Mouse (Mus musculus): ENCODE data around the gene Zfp600.
"Not testable (repeated sequence)": the region's sequence is repeated elsewhere in the genome, so short reads cannot be mapped to it uniquely, and the experiment has no call there.

DNA sequence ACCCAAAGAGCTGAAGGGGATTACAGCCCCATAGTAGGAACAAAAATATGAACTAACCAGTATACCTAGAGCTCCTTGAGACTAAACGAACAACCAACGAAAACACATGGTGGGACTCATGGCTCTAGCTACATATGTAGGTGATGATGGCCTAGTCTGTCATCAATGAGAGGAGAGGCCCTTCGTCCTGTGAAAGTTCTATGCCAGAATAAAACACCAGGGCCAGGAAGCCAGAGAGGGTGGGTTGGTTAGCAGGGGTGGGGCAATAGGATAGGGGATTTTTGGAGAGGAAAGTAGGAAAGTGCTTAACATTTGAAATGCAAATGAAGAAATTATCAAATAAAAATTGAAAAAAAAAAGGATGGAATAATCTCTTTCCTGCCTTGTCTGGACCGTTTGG is 6.3 kb downstream of the Zfp600 start:
- TF ChIP-seq CTCF (conservative IDR thresholded peaks at IDR 0.05; ENCODE audit: low read length); NANOG (IDR thresholded peaks at IDR 0.05; ENCODE audit: borderline replicate concordance, low read length); POU5F1 (IDR thresholded peaks at IDR 0.05; ENCODE audit: borderline replicate concordance, low read length): not testable (repeated sequence)
